Mouse (Mus musculus): ENCODE results near the gene 4933402E13Rik.

The 4933402E13Rik gene

DNA sequence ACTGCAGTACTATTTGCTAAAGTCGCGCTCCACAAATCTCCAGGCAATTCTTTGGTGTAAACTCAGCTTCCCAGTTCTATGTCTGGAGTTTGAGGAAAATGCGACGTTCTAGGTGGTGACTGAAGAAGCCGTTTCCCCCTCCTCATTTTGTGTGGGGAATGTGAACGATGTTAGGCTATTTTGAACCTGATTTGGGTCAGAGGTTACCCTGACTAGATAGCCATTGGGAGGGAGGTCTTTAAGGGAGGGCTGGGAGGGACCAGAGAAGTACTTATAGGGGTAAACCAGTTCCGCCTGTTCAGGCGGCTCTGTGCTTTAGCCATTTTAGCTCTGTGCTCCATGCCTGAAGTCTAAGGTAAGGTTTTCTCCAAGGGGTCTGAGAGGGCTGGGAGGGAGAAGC is at the start of gene 4933402E13Rik:
Gene 4933402E13Rik (plus strand): TSS at position 301 of the 400 bp plus-strand sequence.
- in situ Hi-C loops (cut with MboI; ENCODE audit: unreplicated experiment in 2 of 2), result no loop called here
